Mouse (Mus musculus) cerebellum, adult 18-20 months (tissue): ENCODE data around the gene Ferd3l.
A peak's percentile ranks its signal among the peaks of the same experiment; 100 is the strongest.

Experiments
- DNase-seq, 2 experiments: peaks; one replicate each; pipeline ENCODE4 v3.0.0; 2021

Ferd3l gene

DNA sequence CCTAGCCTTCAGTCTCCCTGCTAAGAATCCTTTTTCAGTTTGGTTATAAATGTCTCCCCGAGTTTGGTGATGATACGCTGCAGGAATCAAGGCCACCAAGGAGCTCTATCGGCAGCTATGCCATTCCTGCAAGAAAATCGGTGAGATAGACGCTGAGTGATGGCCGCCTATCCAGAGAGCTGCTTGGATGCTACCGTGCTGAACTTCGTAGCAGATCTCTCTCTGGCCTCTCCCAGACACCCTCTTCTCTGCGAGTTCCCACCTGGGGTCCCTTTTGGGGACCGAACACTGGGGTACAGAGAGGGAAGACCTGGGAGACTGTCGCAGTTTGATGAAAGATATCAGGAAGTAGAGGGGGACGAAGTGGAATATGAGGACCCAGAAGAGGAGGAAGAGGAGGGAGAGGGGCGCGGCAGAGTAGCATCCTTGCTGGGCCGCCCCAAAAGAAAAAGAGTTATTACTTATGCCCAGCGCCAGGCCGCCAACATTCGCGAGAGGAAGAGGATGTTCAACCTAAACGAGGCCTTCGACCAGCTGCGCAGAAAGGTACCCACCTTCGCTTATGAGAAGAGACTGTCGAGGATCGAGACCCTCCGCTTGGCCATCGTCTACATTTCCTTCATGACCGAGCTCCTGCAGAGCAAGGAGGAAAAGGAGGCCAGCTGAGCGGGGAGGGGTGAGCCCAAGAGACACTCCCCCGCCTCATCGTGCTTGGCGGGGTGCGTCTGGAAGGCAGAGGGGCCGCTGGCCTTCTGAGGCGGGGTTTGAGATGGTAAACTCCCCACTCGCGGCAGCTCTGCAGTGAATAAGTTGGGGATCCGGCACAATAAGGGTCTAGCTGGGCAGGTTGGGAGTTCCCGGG is at the start of gene Ferd3l:
Gene Ferd3l, plus strand, starts transcription at position 95 of the 862 bp plus-strand sequence.
- DNase-seq: no peak

DNA sequence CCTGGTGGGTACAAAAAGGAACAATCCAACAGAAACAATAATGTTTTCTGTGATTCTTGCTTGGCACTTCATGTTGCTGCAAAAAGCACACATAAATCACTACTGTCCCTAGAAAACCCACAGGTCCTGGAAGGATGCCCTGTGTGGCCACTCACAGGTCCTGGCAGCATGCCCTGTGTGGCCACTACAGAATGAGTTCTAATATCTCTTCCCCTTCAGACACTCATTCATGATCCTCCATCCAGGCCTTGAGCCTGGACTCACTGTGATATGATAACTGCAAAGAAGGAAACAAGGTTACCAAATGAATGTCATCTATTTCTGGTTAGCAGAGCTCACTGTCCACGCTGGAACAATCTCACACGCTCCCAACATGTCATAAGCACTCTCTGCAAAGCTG is 34.3 kb upstream of the Ferd3l start:
- no peak for DNase-seq

DNA sequence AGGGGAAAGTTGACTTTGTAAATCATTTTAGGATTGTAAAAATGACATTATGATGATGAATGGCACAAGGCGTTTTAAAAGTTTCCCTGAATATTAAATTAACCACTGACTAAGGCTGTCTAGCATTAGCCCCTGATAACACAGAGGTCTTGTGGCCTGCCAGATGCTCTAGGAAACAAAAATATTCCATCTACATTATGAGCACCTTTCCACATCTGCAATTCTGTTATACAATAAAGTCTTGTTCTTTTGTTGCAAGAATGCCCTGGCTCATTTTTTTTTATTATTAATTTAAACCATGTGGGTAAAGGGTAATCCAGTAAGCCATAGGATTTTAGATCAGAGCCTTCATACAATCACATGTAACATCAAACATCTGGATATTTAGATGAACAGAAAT is 33.6 kb upstream of the Ferd3l start:
- DNase-seq: no peak

DNA sequence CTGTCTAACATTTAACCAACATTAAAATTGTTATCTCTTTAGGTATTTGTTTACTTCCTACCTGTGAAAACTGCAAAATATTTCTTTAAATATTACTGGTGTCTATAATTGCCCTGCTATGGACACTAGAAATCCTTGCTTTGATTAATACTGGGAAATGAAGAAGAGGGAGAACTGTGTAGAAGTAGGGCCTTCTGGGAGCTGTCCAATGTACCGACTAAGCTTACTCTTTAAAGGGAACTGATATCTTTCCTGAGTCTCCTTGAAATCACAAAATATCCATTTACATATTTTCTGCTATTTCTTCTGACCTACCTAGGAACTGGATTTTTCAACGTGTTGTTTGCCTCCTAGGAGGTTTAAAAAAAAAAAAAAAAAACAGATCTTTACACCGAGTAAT is 1.5 kb upstream of the Ferd3l start:
- DNase-seq: no peak

- no peak for DNase-seq
Observed at GRCm38 (mm10) chr12:33927334-33928098, 709 bp upstream of the Ferd3l start.

- DNase-seq: no peak
Observed at GRCm38 (mm10) chr12:33952843-33953242, 24.6 kb downstream of the Ferd3l start.

- no peak for DNase-seq
Observed at GRCm38 (mm10) chr12:33954931-33955565, 26.8 kb downstream of the Ferd3l start.

DNA sequence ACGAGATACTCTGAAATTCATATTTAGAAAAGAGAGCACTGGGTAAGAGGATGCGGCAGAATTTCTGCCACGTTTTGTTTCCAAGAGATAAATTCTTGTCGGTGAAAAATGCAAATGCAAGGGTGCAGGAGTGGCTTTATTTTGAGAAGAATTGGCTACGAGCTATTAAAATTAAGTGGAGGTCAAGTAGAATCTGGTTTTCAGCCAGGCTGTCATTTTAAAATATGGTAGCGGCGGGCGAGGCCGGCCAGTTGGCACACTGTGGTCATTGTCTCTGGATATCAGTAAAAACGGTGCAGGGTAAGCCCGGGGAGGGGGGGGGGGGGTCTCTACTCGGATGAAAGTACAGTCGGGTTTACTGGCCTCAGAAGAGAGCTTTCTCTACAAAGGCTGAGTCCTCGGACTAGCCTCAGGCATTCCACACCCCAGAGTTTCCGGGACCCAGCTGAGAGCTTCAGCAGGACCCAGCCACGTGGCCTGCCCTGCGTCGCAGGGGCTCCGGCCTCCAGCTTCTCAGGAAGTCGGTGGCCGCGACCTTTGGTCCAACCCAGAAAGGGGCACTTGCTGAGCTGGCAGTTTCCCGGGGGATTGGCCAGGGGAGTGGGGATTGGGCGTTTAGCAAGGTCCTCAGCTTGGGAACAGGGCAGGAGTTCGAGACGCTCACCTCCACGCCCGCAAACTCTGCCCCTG is 27.5 kb downstream of the Ferd3l start:
- no peak for DNase-seq

DNA sequence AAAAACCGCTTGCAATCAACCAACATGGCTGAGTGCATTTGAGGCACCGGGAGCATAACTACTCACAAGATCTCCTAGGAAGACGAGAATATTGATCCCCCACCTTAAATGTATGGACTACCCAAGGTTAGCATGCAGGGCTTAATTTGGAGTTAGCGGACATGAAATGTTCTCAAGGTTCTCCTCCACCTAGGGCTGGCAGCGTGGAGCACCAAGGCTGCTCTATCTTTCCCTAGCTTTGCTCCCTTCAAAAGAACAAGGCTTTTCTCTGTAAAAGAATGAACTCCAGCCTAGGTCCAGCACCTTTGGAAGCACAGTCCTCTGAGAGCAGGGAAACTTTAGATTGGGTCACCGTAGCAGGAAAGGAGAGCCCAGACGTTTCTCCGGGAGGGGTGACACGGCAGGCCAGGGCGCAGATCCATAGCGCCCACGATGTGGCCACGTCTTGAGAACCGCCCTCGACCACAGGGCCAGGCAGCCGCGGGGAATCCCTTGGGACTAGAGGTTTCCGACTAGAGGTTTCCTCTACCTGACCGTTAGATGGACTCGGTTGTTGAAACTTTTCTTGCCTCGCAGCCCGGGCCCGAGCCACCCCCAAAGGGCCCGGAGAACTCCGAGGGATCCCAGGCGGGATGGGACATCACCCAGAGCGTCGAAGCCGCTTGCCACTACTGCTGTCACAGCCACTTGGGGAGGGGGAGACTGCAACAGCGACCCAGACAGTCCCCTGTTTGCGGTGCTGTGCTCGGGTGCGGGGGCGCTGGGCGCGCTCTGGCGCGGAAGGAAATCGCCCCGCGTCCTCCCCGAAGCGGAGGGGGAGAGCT is 28.6 kb downstream of the Ferd3l start:
- no peak for DNase-seq

- DNase-seq: no peak
Observed at GRCm38 (mm10) chr12:33957400-33958240, 29.4 kb downstream of the Ferd3l start, which contains the start of gene Twist1. Gene Twist1, plus strand, starts transcription at chr12:33957671.

DNA sequence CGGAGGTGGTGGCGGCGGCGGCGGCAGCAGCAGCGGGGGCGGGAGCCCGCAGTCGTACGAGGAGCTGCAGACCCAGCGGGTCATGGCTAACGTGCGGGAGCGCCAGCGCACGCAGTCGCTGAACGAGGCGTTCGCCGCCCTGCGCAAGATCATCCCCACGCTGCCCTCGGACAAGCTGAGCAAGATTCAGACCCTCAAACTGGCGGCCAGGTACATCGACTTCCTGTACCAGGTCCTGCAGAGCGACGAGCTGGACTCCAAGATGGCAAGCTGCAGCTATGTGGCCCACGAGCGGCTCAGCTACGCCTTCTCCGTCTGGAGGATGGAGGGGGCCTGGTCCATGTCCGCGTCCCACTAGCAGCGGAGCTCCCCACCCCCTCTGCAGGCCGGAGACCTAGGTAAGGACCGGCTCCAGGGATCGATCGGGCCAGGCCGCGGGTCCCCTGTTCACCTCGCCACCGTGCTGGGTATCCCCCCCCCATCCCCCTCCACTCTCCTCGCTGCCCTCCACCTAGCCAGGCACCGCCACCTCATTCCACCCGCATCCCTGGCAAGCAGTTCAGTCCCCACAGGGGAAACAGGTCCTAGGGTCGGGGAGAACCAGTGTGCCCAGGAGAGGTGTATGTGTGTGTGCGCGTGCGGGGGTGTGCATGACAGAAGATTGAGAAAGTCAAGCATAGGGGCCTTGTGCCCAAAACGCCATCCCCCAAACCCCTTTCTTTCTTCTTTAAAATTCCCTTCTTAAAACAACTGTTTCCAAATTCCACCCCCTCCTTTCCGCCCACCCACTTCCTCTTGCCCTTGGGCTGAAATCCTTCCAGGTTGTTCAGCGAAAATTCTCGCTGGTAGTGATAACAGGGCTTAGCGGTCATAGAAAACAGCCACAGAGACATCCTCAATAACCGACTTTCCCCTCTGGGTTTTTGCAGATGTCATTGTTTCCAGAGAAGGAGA is 30.3 kb downstream of the Ferd3l start:
- peak in 1 of 2 experiments; percentile 23 for DNase-seq

DNA sequence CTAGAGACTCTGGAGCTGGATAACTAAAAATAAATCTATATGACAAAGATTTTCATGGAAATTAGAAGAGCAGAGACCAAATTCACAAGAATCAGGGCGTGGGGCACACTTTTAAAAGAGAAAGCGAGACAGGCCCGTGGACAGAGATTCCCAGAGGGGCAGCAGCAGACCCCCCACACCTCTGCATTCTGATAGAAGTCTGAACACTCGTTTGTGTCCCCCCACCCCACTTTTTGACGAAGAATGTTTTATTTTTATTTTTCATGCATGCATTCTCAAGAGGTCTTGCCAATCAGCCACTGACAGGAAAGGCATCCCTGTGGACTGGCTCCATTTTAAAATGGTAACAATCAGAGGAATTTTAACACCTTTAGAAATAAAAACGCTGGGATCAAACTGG is 31.0 kb downstream of the Ferd3l start:
- DNase-seq: no peak

GRCm38 (mm10) chr12:33959846-33960245 is 31.6 kb downstream of the Ferd3l start:
- DNase-seq: no peak

DNA sequence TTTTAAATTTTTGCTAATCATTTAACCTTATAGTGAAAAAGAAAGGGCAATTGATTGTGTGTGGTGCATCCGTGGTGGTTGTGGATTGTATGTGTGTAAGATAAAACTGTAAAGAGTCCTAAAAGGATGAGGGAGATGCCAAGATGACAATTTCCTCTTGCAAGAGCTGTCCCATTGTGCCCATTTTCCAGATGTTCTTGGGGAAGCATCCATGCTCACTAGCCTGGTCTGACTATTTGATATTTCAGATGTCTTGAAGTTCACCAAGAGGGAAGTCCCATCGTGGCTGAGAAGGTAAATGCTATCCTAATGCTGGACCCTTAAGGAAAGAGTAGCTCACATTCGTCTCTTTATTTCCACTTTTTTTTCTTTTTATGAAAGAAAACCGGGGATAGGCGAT is 32.8 kb downstream of the Ferd3l start:
- DNase-seq: no peak

DNA sequence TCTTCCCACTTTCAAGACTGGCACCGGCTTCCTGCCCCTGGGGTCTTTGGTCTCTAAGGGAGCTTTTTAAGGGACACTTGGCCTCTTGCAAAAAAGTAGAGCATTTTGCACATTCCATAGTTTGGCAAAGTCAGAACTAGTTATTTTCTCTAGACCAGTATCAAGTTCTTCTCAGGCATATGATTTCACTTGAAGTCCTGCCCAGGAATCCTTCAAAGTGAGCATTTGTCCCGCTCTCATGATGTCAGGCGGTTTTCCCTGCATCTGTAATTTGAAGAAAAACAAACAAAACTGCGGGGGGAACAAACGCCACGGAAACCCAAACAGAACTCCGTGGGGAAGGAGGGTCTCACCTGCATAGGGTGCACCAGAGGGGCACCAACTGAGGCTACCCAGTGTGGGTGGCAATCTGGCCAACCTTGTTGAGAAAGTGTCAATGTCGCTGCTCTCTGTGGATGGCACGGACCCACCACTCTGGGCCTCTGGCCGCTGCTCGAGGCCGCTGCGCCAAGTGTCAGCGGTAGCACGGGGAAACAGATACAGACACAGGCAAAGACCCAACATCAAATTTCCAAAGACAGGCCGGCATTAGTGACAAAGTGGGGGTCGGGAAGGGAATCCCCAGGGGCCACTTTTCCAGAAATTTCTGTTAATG is 34.0 kb downstream of the Ferd3l start:
- no peak for DNase-seq

DNA sequence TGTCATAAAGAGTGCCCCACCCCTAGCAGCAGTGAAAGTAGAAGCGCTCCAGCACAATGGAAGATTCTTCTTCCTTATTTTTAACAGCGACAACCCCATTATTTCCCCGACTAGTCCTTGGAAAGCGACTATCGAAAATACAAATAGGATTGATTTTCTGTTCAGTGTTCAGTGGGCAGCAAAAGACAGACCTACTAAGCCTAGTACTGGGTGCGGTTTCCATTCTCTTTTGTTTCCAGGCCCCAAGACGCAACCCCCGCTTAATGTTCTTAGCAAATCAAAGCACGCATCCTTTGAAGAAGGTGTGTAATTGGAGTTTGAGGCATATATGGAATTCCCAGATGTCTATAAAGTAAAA is 34.5 kb downstream of the Ferd3l start:
- DNase-seq: no peak

- no peak for DNase-seq
Observed at GRCm38 (mm10) chr12:33963671-33964369, 35.6 kb downstream of the Ferd3l start.

DNA sequence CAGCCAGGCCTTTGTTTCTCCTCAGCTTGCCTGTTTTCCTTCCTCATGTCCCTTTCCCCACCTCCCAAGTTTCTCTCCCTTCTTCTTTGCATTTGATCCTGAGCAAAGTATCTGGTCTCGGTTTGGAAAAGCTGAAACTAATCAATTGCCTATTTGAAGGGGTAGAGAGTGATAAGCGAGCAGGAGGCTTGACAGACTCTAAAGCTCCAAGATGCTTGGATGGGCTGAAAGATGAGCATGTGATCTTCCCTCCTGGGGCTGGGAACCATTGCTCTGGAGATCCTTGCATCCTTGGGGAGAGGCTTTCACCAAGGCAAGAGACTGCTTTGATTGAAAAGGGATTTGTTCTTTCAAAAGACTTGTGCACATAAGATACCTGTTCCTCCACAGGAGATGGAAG is 36.2 kb downstream of the Ferd3l start:
- no peak for DNase-seq
